Mouse (Mus musculus): Measurements from ENCODE around the gene Iars2.

DNA sequence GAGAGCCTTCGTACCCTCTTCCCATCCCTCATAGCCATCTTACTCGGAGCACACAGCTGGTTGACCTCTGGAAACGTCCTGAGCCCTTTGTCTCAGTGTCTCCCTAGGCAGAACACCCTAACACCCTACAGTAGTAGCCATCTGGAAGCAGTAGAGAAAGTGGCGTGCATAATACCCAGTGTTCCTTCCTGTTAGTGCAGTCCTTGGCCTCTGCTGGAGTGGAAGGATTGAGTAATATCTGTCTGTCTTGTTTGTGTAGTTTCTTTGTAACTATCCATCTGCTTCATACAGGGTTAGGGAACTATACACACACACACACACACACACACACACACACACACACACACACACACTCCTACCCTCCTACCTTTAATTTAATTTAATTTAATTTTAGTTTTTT, 60.5 kb downstream of the Iars2 start:
- no peak for TF ChIP-seq POLR2A (IDR thresholded peaks at IDR 0.05; ENCODE audit: low read depth, low read length)
- TF ChIP-seq PAX5 (IDR thresholded peaks at IDR 0.05; ENCODE audit: low read length), result no peak
- TF ChIP-seq CHD2 (IDR thresholded peaks at IDR 0.05; ENCODE audit: low read length), result no peak
- no peak for TF ChIP-seq JUN (IDR thresholded peaks at IDR 0.05; ENCODE audit: insufficient read depth, low read depth, low read length)
- TF ChIP-seq HCFC1 (IDR thresholded peaks at IDR 0.05; ENCODE audit: low read depth, low read length), result no peak
- no peak for TF ChIP-seq KAT2A (IDR thresholded peaks at IDR 0.05; ENCODE audit: insufficient replicate concordance, low read length)
- TF ChIP-seq ZKSCAN1 (IDR thresholded peaks at IDR 0.05; ENCODE audit: borderline replicate concordance, low read depth, low read length), result no peak
- TF ChIP-seq EP300 (IDR thresholded peaks at IDR 0.05; ENCODE audit: low read length), result no peak

Data from CH12.LX (cell line).